Mouse (Mus musculus): ENCODE results near the gene Crip3.

The Crip3 gene

GRCm38 (mm10) chr17:46454539-46454938 is 25.8 kb downstream of the Crip3 start:
- intact Hi-C loops (cut with DNase I): no loop called here

DNA sequence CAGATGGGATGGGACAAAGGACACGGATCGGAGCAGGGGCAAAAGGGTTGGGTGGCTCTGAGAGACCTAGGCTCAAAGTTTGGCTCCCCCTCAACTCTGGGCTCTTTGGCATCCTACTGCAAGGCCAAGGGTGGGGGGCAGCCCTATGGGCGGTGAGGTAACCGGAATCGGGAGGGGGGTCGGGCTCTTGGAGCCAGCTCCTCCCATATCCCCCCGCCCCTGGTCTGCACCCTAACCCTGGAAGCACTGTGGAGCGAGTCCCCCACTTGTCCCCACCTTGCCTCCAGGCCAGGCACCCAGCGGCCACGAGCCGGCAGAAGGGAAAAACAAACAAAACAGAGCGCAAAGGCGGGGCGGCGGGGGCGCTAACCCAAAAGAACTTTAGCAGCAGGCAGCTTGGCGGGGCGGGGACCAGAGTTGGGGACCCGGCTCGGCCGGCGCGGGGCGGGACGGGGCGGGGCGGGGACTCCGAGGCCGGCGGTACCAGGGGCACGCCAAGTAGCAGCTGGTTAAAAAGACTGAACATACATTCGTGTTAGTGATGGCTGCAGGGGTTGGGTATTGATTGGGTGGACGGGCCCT is 26.5 kb downstream of the Crip3 start:
- intact Hi-C loops (cut with DNase I): no loop called here

DNA sequence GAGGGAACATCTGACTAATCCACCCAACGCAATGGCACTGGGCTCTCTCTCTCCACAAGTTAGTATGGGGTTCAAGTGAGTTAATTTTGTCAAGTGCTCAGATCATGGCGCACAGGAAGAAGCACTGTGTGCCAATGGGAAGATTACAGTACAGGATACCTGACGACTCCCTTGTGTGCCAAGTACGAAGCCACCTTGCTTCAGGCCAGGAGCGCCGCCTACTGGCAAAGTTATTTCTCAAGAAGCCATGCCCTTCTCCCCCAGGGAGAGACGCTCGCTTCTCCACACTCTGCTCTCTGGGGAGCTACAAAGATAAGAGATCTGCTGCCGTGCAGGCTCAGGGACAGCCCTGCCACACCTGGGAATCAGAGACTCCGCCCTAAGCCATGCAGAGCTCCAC is 29.1 kb downstream of the Crip3 start:
- intact Hi-C loops (cut with DNase I): no loop called here

DNA sequence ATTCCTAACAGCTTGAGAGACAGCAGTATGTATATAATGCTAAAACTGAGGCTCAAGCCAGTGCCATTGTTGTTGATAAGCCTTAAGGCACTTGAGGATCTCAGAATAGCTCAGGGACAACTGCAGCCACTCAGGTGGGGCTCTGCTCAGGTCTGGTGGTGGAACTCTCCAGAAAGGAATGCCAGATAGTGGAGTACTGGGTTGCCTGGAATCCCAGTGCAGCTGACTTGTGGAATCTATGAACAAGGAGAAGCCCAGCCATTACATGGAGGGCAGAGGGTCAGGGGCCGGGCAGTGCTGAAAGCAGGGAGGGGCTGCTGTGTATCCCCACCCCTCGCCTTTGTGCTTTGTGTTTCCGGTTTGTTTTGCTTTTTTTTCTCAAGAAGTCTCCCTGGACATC is 29.7 kb downstream of the Crip3 start:
- intact Hi-C loops (cut with DNase I): no loop called here

DNA sequence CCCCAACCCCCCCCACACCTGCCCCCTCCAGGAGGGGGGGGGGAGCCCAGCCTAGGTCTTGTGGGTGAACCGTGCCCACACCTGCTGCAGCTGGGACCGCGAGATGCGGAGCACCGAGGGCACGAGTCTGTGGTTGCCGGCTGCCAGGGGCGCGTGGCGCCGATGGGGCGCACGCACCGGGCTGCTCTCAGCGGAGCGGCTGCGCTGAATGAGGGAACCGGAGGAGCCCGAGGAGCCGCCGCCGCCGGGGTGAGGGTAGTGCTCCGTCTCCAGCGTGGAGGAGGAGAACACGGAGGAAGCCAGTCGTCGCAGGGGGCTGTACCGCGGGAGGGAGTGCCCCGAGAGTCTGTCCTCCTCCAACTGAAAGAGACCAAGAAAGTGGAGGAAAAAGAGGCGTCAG is 31.9 kb downstream of the Crip3 start:
- intact Hi-C loops (cut with DNase I): no loop called here

- intact Hi-C loops (cut with DNase I): no loop called here
These were observed 32.6 kb downstream of the Crip3 start for GRCm38 (mm10) chr17:46461347-46461746.

DNA sequence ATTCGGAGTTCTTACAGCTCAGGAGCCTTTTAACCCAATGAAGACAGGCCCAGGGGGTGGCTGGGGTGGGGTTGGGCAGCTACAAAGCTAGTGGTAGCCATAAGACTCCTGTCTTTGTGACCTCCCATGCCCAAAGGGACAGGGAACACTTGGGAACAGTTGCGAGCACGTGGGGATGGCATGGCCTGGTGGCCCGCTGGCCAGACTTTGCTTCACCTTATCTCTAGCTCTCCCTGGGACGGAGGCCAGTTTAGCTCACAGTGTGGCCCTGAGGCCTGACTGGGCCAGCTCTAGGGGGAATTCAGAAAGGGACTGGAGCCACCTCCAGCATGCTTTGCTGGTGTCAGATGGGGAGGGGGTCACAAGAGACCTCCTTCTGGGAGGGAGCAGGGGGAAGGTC is 33.5 kb downstream of the Crip3 start:
- intact Hi-C loops (cut with DNase I): no loop called here

DNA sequence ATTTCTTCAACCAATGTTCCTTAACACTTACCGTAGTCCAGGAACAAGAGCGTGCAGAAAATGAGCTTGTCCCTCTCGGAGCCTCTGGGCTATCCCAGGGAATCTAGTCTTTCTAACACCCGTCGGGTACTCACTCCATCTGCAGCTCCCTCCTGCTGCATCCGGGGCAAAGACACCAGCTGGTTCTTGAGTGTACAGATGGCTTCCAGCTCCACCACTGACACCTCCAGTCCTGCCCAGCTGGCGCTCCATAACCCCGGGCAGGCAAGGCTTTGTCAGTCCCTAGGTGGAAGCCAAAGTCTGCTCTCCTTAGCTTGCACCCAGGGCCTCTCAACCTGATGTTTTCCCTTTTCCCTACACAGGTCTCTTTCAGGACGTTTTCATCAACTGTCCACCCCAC is 39.1 kb downstream of the Crip3 start:
- intact Hi-C loops (cut with DNase I): no loop called here

- intact Hi-C loops (cut with DNase I): no loop called here
These were observed 47.9 kb downstream of the Crip3 start for GRCm38 (mm10) chr17:46476601-46477000.

GRCm38 (mm10) chr17:46477286-46477685 is 48.6 kb downstream of the Crip3 start:
- intact Hi-C loops (cut with DNase I): no loop called here
